Mouse (Mus musculus) thymus, postnatal 14 days (tissue): Measurements from ENCODE around the gene Dph2.

Source experiments
- DNase-seq: peaks from one replicate; pipeline ENCODE4 v3.0.0; 2021

The Dph2 gene

DNA sequence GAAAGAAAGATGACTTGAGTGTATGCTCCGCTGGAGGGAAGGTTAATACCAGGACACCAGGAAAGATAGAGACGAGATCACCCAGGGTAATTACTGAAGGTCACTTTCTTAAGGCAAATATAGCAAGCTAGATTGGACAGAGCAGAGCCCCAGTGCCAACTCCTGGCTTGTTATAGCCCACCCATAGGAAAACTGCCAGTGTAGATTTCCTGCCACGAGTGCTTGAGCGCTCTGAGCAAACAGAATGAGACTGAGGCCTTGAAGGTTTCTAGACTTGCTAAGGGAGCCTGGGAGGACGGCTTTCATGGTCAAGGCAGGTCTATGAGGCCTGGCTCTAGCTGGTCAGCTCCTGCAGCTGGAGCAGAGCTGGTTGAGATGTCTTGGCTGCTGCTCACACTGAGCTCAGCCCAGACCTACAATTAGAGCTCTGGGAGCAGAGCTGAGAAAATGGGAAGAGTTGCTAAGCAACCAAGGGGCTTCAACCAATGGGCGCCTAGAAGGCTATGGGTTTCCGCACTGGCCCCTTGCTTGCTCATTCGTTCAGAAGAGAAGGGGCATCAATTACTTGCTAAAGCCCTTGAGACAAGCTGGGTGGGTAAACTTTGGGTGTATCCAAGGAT is 17.1 kb upstream of the Dph2 start:
- no peak for DNase-seq

GRCm38 (mm10) chr4:117906196-117906595 is 14.4 kb upstream of the Dph2 start:
- DNase-seq: no peak

DNA sequence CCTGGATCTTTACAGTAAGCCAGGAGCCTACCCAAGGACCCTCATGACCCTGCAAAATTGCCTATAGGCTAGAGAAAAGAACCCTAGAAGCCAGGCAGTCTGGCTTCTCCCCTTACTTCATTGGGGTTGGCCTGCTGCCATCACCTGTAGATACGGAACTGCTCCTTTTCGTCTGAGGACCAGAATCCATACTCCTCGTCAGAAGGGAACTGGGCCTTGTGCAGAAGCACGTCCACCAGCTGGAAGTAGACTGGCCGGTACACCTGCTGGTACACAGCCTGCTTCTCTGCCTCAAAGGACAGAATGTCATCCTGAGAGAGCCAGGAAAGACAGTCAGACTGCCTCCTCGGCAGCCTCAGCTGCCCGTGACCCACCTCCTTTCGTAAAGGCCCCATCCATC is 12.9 kb upstream of the Dph2 start:
- no peak for DNase-seq

DNA sequence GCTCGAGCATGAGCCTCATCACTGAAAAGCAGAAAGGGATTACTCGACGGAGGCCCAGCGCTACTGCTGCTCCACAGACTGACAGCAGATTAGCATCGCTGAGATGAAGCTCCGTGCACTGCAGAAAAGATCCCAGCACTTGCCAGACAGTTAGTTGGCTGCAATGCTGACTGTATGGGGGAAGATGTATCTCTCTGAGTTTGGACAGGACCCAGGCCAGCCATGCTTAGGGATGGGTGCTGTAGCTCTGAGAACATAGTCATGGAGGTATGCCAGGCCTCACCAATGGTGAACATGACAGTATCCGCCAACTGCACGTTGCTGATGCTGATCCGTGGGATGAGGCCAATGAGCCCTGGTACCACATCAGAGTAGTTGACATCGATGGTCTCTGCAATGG is 12.3 kb upstream of the Dph2 start:
- no peak for DNase-seq

DNA sequence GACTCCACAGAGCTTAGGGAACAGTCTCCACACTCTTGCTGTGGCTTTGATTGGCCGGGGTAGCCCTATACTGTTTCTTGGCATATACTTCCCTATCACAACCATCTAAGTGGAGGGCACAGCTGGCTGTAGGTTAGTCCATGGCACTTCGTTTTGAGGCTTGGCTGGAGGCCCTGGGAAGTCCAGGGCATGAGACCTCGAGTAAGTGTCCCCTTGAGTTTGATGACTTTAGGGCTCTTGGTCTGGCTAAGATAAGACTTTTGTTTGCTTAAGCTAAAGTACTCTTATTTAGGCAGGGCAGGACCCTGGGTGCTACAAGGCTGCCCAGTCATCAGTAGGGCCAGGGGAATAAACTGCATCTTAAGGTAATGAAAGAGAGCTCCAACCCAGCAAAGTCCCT is 6.3 kb upstream of the Dph2 start:
- DNase-seq: no peak

DNA sequence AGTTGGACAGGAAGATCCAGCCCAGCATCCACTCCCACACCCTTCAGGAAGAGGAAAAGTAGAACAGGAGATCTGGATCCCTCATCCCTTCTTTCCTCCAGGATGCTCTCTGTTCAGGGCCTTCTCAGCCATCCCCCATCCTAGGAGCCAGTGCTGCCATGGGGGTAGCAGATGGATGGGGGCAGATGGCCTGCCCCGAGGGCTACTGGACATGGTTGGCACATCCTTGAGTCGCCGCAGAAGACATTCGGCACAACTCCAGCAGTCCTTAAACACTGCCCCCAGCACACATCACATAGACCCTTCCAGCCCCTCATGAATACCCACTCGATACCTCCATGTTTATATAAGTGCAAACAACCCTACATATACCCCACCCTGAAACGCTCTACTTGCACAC is 4.2 kb upstream of the Dph2 start:
- DNase-seq: no peak

DNA sequence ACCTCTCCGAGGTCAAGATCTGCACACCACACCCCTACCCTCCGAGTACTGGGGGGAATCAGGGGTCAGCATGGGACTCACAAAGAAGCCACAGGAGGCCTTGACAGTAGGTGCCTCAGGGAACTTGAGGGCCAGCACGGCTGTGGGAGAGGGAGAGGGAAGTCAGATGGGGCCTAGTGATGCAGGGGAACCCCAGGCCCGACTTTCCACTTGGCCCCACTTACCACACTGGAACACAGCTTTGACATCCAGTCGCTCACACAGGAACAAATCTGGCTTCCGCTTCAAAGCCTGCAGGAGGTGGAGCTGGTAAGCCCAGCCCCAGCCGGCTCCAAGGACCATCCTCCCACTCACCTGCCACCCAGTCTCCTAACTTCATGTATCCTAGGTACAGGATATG is 3.5 kb upstream of the Dph2 start:
- no peak for DNase-seq

DNA sequence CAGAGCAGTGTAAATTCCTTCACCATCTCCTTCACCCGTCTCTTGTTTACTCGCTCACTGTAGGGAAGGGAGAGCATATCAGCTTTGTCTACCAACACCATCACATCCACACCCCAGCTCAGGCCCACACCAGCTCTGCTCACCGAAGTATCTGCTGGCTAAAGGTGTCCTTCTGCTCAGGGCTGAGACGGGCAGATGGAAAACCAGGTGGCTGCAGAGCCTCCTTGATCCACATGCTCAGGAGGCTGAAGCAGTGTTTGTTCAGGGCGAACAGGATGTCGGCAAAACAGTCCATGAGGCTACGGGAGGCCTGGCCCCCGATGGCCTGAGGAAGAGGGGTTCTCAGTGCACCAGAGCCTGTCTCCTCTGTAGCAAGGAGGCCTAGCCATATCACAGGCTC is 2.8 kb upstream of the Dph2 start:
- DNase-seq: no peak

- peak; percentile 73 for DNase-seq
Measured at GRCm38 (mm10) chr4:117893376-117893775, 1.5 kb upstream of the Dph2 start.

- no peak for DNase-seq
Measured at GRCm38 (mm10) chr4:117890750-117891149, 1.1 kb downstream of the Dph2 start.

DNA sequence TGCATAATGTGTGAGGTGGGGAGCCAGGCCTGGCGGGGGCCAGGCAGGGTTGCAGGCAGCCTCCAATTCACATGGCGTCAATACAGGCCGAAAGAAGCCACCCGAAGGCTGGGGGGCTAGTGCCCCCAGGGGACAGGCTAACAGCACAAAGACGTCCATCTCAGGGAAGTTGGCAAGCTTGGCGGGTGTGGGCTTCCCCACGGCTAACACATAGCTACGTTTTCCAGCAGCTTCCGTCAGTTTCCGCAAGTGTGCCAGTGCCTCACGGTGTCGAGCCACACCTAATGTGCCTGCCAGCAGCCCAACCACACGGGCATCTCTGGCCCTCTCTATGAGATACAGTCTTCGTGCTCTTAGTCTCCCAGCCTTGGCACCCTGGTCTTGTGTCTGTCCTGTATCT is 1.8 kb downstream of the Dph2 start:
- DNase-seq: no peak

DNA sequence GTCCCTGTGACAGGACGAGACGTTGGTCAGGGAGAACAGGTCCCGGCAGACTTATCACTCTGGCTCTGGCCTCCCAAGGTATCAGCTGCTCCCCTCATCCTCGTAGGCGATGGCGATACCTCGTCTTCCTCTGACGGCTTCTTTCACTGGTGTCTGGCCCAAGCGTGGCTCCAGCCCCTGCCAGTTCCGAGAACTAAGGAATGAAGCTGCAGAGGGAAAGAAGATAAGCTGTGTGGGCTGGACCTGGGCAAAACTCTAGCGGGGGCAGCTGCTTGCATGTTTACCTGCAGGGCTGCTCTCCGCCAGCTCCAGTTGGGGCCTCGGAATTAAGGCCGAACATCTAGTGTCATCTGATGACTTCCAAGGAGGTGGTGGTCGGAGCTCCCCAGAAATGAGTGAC is 2.4 kb downstream of the Dph2 start:
- DNase-seq: no peak

DNA sequence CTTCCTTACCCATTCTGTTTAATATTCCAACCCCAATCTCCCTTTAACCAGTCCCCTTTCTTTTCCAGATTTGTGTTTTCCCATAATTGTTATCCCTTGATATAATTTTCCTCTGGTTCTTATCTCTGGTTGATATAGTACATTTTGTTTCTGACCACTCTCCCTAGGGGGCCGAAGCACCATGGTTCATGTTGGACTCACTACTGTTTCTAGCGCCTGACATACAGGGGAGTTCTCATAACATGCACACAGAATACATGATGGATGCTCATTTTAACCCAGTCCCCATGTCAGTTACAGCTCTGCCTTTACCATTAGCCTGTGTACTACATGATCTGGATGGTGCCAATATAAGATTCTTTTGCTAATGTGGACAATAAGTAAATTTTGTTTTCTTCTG is 3.9 kb downstream of the Dph2 start:
- DNase-seq: no peak

DNA sequence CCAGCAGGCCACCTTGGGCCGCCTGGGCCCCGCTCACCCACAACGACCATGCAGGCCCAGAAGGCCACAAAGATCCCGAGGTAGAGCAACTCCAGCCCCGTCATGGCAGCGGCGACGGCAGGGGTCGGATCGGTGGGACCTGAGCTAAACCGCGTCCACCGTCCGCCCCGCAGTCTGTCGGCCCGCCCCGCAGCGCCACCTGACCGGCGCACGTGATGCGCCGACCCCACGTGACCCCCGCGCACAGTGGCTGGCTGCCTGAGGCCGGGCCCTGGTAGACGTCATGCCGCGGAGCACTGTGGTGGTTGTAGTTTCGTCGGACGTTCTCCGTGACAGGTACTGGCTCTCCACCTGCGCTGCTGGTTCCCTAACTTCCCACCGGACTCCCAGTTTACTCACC is 4.7 kb downstream of the Dph2 start, which contains the start of gene Atp6v0b:
Gene Atp6v0b (minus strand): TSS at position 201 of the 400 bp plus-strand sequence.
- DNase-seq: peak; percentile 95

DNA sequence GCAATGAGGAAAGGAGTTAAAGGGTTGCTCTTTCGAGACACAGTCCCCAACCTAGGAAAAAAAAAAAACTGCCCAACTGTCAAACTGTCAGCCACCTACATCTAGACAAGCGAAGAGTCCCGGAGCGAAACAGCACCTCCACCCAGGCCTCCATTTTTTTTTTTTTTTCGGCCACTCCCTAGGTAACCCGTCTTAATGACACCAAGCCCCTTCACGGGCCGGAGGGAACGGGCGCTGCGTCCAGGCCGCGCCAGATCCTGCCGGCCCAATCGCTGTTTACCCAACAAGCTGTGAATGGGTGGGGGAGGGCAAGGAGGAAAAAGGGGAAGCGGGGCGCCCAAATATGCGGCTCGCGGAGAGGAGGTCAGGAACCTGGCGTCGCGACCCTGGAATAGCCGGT is 5.2 kb downstream of the Dph2 start:
- DNase-seq: no peak

DNA sequence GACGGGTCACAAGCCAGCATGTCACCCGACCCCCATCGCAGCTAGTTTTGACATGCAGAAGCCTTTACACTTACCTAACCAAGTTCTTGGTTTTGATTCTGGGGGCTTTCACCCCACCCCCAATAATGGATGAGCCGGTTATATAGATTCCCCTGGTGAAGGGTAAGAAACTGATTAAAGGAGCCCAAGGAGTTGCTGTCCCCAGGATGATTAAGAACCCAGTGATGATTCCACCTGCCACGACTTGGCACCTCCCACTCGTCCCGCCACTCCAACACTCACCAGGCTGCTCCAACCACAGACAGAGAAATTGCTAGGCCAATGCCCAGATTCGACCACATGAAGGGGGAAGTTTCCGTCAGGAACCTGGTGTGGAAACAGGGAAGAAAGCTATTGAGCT is 5.8 kb downstream of the Dph2 start:
- DNase-seq: no peak

GRCm38 (mm10) chr4:117885093-117885492 is 6.7 kb downstream of the Dph2 start:
- DNase-seq: no peak

GRCm38 (mm10) chr4:117884146-117884545 is 7.7 kb downstream of the Dph2 start:
- DNase-seq: no peak

DNA sequence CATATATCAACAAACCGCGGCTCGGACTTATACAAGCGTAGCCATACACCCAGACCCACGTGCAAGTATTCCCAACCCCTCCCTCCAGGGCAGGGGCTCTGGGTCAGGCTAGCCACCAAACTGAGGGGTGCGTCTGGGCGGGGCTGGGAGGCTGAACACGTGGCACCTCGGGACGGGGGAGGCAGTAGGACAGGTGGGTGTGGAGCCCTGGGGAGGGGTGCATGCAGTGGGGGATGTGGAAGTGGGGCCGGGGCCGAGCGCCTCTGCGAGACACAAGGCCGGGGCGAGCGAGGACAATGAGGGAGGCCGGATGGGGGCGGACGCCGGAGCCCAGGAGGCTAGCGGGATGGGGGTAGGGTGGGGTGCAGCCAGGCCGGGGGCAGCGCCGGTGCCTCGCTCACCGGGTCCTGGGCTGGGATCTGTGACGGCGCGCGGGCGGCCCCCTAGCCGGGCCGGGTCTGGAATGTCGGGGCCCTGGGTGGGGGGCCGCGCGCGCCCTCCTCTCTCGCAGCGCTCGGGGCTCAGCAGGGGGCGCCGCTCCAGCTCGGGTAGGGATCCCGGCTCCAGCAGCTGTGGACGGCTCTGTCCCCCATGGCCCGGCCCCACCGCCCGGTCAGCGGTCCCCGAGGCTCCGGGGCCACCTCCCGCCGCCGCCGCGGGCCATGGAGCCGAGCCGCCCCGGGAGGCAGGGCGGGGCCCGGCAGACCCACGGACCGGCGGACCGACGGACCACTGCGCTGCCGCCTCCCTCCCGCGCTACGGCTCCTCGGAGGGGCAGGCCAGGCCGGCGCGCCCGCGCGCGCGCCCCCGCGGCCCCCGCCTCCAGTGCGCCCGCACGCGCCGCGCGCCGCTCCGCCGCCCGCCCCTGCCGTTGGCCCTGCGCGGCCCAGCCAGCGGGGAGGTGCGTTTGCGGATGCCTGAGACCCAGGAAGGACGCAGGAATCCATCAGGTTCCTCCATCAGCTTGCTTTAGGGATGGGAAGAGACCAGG is 8.8 kb downstream of the Dph2 start, which contains the start of gene B4galt2:
Gene B4galt2 (minus strand): TSS at position 787 of the 991 bp plus-strand sequence.
- peak; percentile 41 for DNase-seq

DNA sequence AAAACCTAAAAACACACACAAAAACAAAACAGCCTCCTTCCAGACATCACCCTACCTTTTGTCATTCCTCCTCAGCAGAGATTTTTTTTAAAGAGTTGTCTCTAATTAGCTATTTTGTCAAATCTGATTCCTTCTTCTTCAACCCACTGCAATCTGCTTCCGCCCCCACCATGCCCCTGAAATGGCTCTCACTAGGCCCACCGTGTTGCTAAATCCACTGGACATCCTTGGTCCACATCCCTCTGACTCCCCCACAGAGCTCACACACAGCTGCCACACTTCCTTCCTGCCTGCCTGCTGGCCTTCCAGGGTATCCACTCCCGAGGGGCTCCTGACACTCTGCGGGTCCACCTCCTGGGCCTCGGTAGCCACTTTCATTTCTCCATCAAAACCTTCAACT is 13.1 kb downstream of the Dph2 start:
- DNase-seq: no peak

DNA sequence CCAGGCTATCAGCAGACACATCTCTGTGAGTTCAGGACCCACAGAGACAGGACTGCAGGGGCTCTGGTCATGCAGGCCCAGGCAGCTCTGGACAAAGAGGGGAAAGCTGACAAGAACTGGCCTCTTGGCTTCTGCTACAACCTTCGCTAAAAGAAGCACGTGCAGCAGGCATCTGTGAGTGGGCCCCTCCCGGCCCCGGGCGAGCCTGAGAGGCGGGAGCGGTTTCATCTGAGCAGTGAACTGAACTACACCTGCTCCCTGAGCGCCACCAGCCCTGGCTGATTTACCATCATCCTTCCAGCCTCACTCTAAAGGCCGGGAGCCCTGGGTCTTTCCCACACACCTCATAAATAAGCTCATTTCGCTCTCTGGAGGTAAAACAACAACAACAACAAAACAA is 13.5 kb downstream of the Dph2 start:
- peak; percentile 82 for DNase-seq

GRCm38 (mm10) chr4:117873615-117874014 is 18.2 kb downstream of the Dph2 start:
- DNase-seq: no peak

GRCm38 (mm10) chr4:117872471-117872886 is 19.4 kb downstream of the Dph2 start, which contains the start of gene Ccdc24:
Ccdc24 (minus strand) TSS chr4:117872557.
- no peak for DNase-seq

DNA sequence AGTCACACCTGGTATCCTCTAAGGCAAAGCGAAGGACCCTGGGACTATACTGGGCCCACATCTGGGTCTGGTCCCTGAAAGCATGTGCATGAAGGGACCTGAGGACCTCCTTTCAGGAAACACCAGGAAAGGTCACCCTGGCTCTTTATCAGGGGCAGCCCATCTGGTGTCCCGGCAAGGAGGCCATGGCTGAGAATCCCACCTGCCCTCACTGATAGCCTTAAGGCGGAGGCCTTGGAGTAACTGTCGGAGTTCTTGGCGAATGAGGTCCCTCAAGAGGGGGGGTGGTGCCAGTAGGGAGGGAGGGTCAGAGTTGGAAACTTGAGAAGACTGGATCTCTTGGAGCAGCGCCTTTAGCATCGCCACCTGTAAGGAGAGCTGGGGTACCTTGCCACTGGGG is 20.0 kb downstream of the Dph2 start:
- DNase-seq: no peak
